Mouse (Mus musculus) midbrain, embryonic 15.5 days (tissue): ENCODE results near the gene Cfap206. TPM values are rescaled to one million over a fixed set of nuclear protein-coding genes. Genes with fewer than 3 reads are reported as not detected.
A peak's percentile ranks its signal among the peaks of the same experiment; 100 is the strongest.
"Not testable (repeated sequence)": the region's sequence is repeated elsewhere in the genome, so short reads cannot be mapped to it uniquely, and the experiment has no call there.

Experiments
- ATAC-seq: fragments of 200-750 bp; cut with Nextera tagmentation; replicated peaks from 2 replicates; pipeline ENCODE4 v1.8.0; 2017; ENCODE audit warnings: moderate TSS enrichment
- H3K27ac ChIP-seq: fragments of 300-500 bp; sonication (generic); 2 replicates; pipeline ENCODE4 v1.5.1; 2015; ENCODE audit warnings: mild to moderate bottlenecking, inconsistent platforms
- H3K27me3 ChIP-seq: fragments of 300-500 bp; sonication (generic); replicated peaks from 2 replicates; pipeline ENCODE4 v1.6.1; 2015; ENCODE audit warnings: inconsistent platforms
- H3K36me3 ChIP-seq: fragments of 300-500 bp; sonication (generic); replicated peaks from 2 replicates; pipeline ENCODE4 v1.6.1; 2015; ENCODE audit warnings: inconsistent platforms
- H3K4me1 ChIP-seq: fragments of 300-500 bp; sonication (generic); 2 replicates; pipeline ENCODE4 v1.6.1; 2015; ENCODE audit warnings: inconsistent platforms
- H3K4me2 ChIP-seq: fragments of 300-500 bp; sonication (generic); 2 replicates; pipeline ENCODE4 v1.6.1; 2015; ENCODE audit warnings: inconsistent platforms, mild to moderate bottlenecking, moderate library complexity
- H3K4me3 ChIP-seq: fragments of 300-500 bp; sonication (generic); 2 replicates; pipeline ENCODE4 v1.5.1; 2015; ENCODE audit warnings: mild to moderate bottlenecking, inconsistent platforms
- H3K9ac ChIP-seq: fragments of 300-500 bp; sonication (generic); 2 replicates; pipeline ENCODE4 v1.6.1; 2015; ENCODE audit warnings: mild to moderate bottlenecking, inconsistent platforms
- H3K9me3 ChIP-seq: fragments of 300-500 bp; sonication (generic); 2 replicates; pipeline ENCODE4 v1.6.1; 2016; ENCODE audit warnings: inconsistent platforms
- WGBS: fragments of 180-500 bp; shearing (Covaris S2); methylation state at CpG from one replicate; pipeline ENCODE4 v1.1.7; 2015; ENCODE audit warnings: mixed read lengths; 5-methylcytosine and 5-hydroxymethylcytosine counted together
- polyA plus RNA-seq: library from polyadenylated mRNA; unstranded; fragments of >200 nt; fragmentation: Nextera tagmentation; extraction: Ambion mirVana; gene quantifications from 2 replicates; pipeline ENCODE4 v1.2.1, GENCODE M21; 2015

Gene Cfap206
- polyA plus RNA-seq, result 2.5 and 2.9 TPM in 2 replicates

DNA sequence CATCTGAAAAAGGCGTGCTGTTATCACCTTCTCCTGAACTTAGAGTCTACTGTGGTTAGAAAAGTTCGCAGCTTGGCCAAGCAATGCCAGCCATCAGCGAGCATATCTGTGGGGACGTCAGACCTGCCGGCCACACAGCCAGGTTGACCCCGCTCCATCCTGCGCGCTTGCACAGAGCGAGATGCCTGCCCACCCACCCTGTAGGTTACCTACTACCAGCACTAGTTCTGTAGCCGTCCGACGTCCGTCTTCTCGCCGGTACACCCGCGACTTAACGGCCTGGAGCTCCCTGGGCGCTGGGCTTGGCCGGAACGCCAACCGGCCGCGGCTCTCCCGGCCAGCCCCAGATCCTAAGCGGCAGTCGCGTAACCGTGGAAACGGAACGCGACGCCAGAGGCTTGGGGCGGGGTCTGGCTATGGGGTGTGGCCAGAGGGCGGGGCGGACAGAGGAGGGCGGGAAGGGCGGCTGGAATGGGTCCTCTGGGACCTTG is at the start of gene Cfap206:
TSS of gene Cfap206 (minus strand) at position 356 of the 491 bp plus-strand sequence.
- Histone ChIP-seq H3K9ac (peak within 1 kb of the TSS; percentile 50), H3K27me3 (no peaks in the 10 kb centered on the region), H3K4me3 (peak within 1 kb of the TSS; percentile 56), H3K27ac (no peak within 1 kb of the TSS), H3K9me3 (no peaks in the 10 kb centered on the region), H3K4me2 (peak within 1 kb of the TSS; percentile 94), H3K4me1 (peaks cover 8% of the 10 kb centered on the region; the same call in 1 of the 2 replicates), H3K36me3 (no peaks in the 10 kb centered on the region)
- WGBS, result under 1% methylated on average over 36 of the region's 38 CpGs
- peak; percentile 95 for ATAC-seq

DNA sequence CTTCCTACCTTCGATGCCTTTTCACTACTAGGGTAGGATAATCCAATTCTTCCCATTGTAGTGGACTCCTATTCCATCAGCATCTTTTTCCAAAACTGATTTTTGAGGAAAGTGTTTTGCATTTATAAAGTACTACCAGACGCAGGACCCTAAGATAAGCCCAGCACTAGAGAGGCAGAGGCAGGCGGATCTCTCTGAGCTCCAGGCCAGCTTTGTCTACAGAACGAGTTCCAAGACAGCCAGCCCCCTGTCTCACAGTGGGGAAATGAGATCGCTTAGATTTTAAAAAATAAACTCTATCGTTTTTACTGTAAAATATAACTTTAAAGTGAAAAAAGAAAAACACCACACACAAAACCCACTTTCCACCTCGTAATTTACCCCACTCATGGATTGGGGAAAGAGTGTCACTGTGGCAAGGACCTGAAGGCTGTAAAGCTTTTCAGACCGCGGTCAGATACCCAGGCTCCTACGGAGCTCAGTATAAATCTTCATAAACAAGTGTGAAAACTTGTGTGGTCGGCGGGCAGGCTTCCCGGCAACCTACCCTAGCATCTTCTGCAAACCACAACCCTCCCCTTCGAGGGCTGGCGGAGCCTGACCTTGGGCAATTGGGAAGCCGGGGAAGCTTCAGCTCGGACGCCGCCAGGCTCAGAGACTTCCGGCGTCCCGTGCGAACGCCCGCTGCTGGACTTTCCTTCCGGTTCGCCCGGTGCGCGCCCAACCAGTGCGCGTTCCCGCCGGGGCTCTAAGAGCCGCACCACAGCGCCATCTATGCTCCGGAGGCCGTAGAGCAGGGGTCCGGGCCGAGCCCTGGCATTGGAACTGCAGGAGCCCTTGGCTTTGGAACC is 47.9 kb upstream of the Cfap206 start, which contains the start of gene Smim8:
TSS of gene Smim8 (minus strand) at position 747 of the 851 bp plus-strand sequence.
- Histone ChIP-seq H3K27me3 (no peaks in the 10 kb centered on the region), H3K9ac (peak within 1 kb of the TSS; percentile 71), H3K4me1 (peaks cover 11% of the 10 kb centered on the region), H3K36me3 (no peaks in the 10 kb centered on the region), H3K4me3 (peak within 1 kb of the TSS; percentile 73), H3K9me3 (no peaks in the 10 kb centered on the region), H3K27ac (peak within 1 kb of the TSS; percentile 85), H3K4me2 (peak within 1 kb of the TSS; percentile 76)
- ATAC-seq, result peak; percentile 97
- 5% methylated on average over 40 of the region's 40 CpGs for WGBS

DNA sequence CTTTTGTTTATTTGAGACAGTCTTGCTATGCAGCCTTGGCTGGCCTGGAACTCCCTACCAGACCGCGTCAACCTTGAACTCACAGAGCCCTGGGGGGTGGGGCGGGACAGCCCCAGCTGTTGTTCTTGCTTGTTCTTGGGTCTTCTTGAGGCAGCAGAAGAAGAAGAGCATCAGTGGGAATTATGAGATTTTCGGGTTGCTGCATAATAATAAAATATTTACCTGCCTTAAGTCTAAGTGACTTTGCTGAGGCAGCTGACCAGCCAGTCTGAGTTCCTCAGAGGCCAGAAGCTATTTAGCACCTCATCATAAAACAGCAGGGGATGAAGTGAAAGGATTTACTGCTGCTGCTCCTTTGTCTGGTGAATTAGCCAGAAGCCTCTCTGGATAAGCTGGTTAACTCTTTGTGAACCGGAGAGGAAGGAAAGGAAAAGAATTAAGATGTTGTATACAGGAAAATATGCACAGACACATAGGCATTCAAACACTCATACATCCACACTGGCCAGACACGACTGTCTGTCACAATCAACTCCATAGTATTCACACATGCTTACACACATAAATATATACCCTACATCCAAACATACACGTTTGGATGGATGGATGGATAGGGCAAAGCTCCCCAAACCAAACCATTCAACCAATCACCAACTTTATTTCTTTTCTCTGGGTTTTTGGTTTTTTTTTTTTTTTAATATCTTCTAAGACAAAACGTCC is 41.8 kb upstream of the Cfap206 start:
- H3K4me1 ChIP-seq, result 0 out of 2 replicates have a peak, but pooled peaks cover 3% of the 10 kb centered on the region
- H3K27ac ChIP-seq, result peak overlapping the region; percentile 48; the same call in 1 of the 2 replicates
- H3K36me3 ChIP-seq, result no peaks in the 10 kb centered on the region
- no peak overlapping the region for H3K9ac ChIP-seq
- H3K4me2 ChIP-seq, result no peak overlapping the region
- 7% methylated on average over 8 of the region's 8 CpGs for WGBS
- H3K4me3 ChIP-seq, result no peak overlapping the region
- H3K27me3 ChIP-seq, result no peaks in the 10 kb centered on the region
- peak; percentile 52; the same call in 1 of the 2 replicates for ATAC-seq
- no peaks in the 10 kb centered on the region for H3K9me3 ChIP-seq

DNA sequence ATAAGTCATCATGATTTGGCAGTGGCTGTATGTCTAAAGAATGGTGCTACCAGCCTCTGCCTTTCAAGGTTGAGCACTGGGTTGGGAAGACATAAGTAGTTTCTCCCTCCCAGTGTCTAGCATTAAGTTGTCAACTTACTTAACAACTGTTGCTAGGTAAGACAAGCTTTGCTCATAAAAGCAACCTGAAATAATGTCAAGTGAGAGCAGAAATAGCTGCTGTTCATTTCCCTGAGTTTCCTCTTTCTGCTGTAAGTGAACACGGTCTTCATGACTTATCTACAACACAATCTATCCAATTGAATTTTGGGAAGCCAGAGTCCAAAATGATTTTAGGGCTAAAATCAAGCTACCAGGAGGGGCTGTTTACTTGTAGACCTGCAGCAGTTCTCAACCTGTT is 26.2 kb upstream of the Cfap206 start, which contains the start of gene Gm136:
TSS of gene Gm136 (minus strand) at position 101 of the 400 bp plus-strand sequence.
- no peaks in the 10 kb centered on the region for H3K36me3 ChIP-seq
- no peak within 1 kb of the TSS for H3K27ac ChIP-seq
- no peak within 1 kb of the TSS for H3K4me3 ChIP-seq
- H3K4me2 ChIP-seq, result no peak within 1 kb of the TSS
- no peaks in the 10 kb centered on the region for H3K9me3 ChIP-seq
- H3K4me1 ChIP-seq, result no peaks in the 10 kb centered on the region
- no peak within 1 kb of the TSS for H3K9ac ChIP-seq
- ATAC-seq, result no peak
- whole genome bisulfite sequencing, result 80% methylated on average over 1 of the region's 1 CpGs
- no peaks in the 10 kb centered on the region; the same call in 1 of the 2 replicates for H3K27me3 ChIP-seq

DNA sequence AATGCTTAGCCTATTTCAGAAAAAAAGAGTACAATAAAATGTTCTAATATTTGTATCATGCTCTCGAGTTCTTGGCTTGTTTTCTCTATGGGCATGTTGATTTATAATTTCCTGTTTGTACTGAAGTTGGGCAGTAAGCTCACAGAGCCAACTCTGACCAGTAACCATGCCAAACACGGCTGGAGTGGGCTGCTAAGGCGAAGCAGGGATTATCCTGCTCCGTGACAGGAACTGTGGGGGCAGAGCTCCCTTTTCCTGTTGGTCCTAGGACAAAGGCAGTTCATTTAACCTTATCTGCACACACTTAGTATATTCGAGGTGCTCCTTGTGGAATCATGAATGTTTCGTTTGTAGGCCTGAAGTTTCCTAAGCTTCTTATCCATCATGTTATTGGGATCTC is 19.2 kb upstream of the Cfap206 start:
- Histone ChIP-seq H3K27ac (no peak overlapping the region), H3K9me3 (no peaks in the 10 kb centered on the region), H3K4me1 (no peaks in the 10 kb centered on the region), H3K4me2 (no peak overlapping the region), H3K9ac (no peak overlapping the region), H3K36me3 (no peaks in the 10 kb centered on the region), H3K27me3 (no peaks in the 10 kb centered on the region; the same call in 1 of the 2 replicates), H3K4me3 (no peak overlapping the region)
- ATAC-seq, result no peak
- WGBS, result 54% methylated on average over 6 of the region's 6 CpGs

DNA sequence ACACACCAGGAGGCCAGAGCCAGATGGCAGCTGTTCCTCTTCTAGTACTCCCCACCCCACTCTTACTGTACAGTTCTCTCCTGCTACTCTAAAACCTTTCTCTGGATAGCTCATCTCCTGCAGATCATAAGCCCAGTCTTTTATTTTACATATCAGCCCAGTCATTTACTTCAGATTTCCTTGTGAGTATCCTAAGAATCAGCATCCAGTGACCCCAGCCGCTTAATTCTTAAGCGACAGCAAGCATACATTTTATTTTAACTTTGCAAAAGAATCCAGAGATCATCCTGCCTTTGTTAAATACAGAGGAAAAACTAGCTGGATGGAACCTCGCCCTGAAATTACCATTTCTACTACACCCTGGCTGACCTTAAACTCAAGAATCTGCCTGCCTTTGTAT is 4.5 kb upstream of the Cfap206 start:
- Histone ChIP-seq H3K9ac (no peak overlapping the region), H3K4me1 (peaks cover 8% of the 10 kb centered on the region; the same call in 1 of the 2 replicates), H3K4me3 (no peak overlapping the region), H3K36me3 (no peaks in the 10 kb centered on the region), H3K27ac (no peak overlapping the region), H3K4me2 (no peak overlapping the region), H3K9me3 (no peaks in the 10 kb centered on the region), H3K27me3 (no peaks in the 10 kb centered on the region)
- no peak for ATAC-seq
- WGBS, result 78% methylated on average over 3 of the region's 3 CpGs

DNA sequence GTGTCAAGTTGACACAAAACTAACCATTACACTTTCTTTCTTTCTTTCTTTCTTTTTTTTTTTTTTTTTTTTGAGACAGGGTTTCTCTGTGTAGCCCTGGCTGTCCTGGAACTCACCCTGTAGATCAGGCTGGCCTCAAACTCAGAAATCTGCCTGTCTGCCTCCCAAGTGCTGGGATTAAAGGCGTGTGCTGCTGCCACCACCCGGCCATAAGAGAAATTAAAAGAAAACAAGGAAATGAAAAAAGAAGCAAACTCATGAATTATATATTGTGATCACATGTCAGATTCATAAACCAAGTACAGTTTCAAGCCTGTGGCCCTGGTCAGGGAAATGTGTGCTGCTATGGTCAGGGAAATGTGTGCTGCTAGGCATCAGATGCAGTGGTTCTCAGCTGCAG is 3.4 kb upstream of the Cfap206 start:
- not testable (repeated sequence) for H3K4me1 ChIP-seq, H3K27ac ChIP-seq, ATAC-seq, H3K9ac ChIP-seq, H3K4me3 ChIP-seq, H3K4me2 ChIP-seq, H3K27me3 ChIP-seq, H3K9me3 ChIP-seq, H3K36me3 ChIP-seq
- 28% methylated on average over 2 of the region's 2 CpGs for WGBS

DNA sequence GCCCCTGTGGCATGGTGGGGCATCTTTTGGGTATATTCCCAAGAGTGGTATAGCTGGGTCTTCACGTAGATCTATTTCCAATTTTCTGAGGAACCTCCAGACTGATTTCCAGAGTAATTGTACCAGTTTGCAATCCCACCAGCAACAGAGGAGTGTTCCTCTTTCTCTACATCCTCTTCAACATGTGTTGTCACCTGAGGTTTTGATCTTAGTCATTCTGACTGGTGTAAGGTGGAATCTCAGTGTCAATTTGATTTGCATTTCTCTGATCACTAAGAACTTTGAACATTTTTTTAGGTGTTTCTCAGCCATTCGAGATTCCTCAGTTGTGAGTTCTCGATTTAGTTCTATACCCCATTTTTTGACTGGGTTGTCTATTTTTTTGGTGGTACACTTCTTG is 4.3 kb downstream of the Cfap206 start:
- not testable (repeated sequence) for H3K36me3 ChIP-seq, H3K27me3 ChIP-seq, H3K4me2 ChIP-seq, H3K4me3 ChIP-seq, ATAC-seq, H3K9me3 ChIP-seq, H3K9ac ChIP-seq, H3K4me1 ChIP-seq, H3K27ac ChIP-seq
- 89% methylated on average over 3 of the region's 3 CpGs for WGBS

DNA sequence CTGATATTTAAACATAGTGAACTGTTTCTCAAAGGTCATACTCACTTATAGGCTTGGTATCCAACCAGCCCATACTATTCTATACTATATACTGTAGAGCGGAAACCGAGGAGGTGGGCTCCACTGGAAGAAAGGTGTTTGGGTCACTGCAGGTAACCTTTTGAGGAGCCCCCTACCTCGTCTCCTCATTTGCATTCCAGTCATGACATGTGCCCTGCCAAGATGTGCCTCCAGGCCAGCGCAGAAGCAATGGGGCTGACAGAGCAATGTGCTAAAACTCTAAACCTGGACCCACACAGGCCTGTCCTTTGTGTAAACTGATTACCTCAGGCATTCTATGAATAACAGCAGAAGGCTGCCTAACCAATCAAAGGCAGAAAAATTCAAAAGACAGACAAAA is 5.7 kb downstream of the Cfap206 start:
- no peak overlapping the region for H3K4me2 ChIP-seq
- WGBS, result 57% methylated on average over 4 of the region's 4 CpGs
- ATAC-seq, result no peak
- H3K9ac ChIP-seq, result no peak overlapping the region
- no peaks in the 10 kb centered on the region for H3K4me1 ChIP-seq
- no peaks in the 10 kb centered on the region for H3K9me3 ChIP-seq
- H3K27ac ChIP-seq, result no peak overlapping the region
- no peak overlapping the region for H3K4me3 ChIP-seq
- no peaks in the 10 kb centered on the region for H3K36me3 ChIP-seq
- no peaks in the 10 kb centered on the region for H3K27me3 ChIP-seq

DNA sequence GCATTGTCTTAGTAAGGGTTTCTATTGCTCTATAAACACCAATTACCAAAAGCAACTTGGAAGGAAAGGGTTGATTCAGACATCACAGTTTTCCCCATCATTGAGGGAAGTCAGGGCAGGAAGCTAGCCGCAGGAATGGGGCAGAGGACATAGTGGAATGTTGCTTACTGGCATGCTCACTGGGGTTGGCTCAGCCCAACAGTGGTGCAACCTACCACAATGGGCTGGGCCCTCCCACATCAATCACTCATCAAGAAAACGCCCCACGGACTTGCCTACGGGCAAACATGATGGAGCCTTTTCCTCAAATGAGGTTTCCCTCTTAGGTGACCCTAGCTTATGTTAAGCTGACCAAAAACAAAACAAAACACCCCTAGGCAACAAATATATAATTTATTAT is 6.8 kb downstream of the Cfap206 start:
- no peak for ATAC-seq
- Histone ChIP-seq H3K4me1 (no peaks in the 10 kb centered on the region), H3K4me3 (no peak overlapping the region), H3K27me3 (no peaks in the 10 kb centered on the region), H3K9ac (no peak overlapping the region), H3K9me3 (no peaks in the 10 kb centered on the region), H3K4me2 (no peak overlapping the region), H3K36me3 (no peaks in the 10 kb centered on the region), H3K27ac (no peak overlapping the region)
- 76% methylated on average over 4 of the region's 4 CpGs for WGBS

DNA sequence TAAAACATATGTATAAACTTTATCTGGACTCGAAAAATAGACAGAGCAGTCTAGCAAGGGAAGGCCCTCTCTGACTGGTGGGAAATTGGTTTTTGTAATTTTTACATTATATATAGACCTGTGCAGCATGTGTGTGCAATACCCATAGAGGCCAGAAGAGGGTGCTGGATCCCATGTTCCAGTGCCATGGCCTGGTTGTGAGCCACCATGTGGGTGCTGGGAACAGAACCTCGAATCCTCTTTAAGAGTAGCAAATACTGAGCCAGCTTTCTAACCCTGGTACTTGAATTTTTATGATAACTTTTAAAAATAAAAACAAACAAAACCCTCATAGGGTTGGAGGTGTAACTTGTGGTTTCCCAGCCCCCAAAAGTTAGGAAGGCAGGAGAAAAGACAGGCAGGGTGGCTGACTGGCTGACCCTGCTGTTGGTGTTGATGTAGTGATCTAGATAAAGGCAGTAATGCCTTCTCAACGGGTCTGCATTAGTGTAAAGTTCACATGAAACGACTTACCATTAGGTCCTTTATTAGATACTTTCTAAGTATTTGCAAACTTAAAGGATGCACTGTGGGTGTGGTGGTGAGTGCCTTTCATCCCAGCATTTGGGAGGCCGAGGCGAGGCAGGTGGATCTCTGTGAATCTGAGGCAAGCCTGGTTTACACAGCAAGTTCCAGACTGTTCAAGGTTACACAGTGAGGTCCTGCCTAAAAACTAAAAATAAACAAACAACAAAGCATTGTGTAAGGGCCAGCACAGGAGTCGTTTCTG is 9.7 kb downstream of the Cfap206 start:
- Histone ChIP-seq H3K27me3 (no peaks in the 10 kb centered on the region), H3K9me3 (no peaks in the 10 kb centered on the region), H3K4me2 (no peak overlapping the region), H3K27ac (no peak overlapping the region), H3K36me3 (no peaks in the 10 kb centered on the region), H3K4me3 (no peak overlapping the region), H3K4me1 (no peaks in the 10 kb centered on the region), H3K9ac (no peak overlapping the region)
- ATAC-seq, result no peak
- WGBS, result 91% methylated on average over 7 of the region's 7 CpGs

DNA sequence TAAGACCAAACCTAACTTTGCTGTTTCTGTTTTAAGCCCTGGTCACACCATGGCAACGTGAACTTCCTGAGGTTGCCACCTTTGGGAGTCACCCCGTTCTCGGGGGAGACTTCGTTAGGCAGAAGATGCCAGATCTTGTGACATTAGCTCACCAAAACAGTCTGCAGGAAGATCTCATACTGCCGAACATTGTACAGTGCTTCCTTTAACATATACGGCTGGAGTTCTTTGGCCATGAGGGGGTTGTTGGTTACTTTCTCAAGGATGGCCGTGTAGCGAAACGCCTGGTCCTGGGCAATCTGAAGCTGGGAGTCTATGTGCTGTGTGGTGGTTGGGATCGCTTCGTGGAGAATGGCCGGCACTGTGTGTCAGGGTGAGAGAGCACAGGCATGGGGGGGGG is 10.6 kb downstream of the Cfap206 start:
- H3K27ac ChIP-seq, result no peak overlapping the region
- WGBS, result 96% methylated on average over 12 of the region's 12 CpGs
- H3K27me3 ChIP-seq, result no peaks in the 10 kb centered on the region
- H3K9me3 ChIP-seq, result no peaks in the 10 kb centered on the region
- no peak overlapping the region for H3K4me2 ChIP-seq
- H3K4me1 ChIP-seq, result no peaks in the 10 kb centered on the region
- no peaks in the 10 kb centered on the region for H3K36me3 ChIP-seq
- no peak overlapping the region for H3K4me3 ChIP-seq
- no peak for ATAC-seq
- H3K9ac ChIP-seq, result no peak overlapping the region
